Mouse (Mus musculus) hindbrain, embryonic 16.5 days (tissue): ENCODE results near the gene Kdsr. TPM values are rescaled to one million over a fixed set of nuclear protein-coding genes. Genes with fewer than 3 reads are reported as not detected.

ENCODE experiments used
- ATAC-seq: fragments of 200-750 bp; cut with Nextera tagmentation; 2 replicates; pipeline ENCODE4 v1.8.0; 2017; ENCODE audit warnings: moderate TSS enrichment, moderate library complexity
- H3K27ac ChIP-seq: fragments of 300-500 bp; sonication (generic); 2 replicates; pipeline ENCODE4 v1.5.1; 2014; ENCODE audit warnings: low read depth, mild to moderate bottlenecking, control low read depth, low read length, moderate library complexity
- H3K27me3 ChIP-seq: fragments of 300-500 bp; sonication (generic); replicated peaks from 2 replicates; pipeline ENCODE4 v1.6.1; 2014; ENCODE audit warnings: low read length; ENCODE audit not compliant: control insufficient read depth, insufficient read depth
- H3K36me3 ChIP-seq: fragments of 300-500 bp; sonication (generic); 2 replicates; pipeline ENCODE4 v1.6.1; 2014; ENCODE audit warnings: mild to moderate bottlenecking, low read length, moderate library complexity, mixed read lengths; ENCODE audit not compliant: control insufficient read depth, insufficient read depth
- H3K4me1 ChIP-seq: fragments of 300-500 bp; sonication (generic); 2 replicates; pipeline ENCODE4 v1.6.1; 2014; ENCODE audit warnings: low read depth, low read length; ENCODE audit not compliant: control insufficient read depth, insufficient read depth
- H3K4me2 ChIP-seq: fragments of 300-500 bp; sonication (generic); 2 replicates; pipeline ENCODE4 v1.6.1; 2014; ENCODE audit warnings: mild to moderate bottlenecking, low read length, control low read depth, moderate library complexity
- H3K4me3 ChIP-seq: fragments of 300-500 bp; sonication (generic); 2 replicates; pipeline ENCODE4 v1.5.1; 2014; ENCODE audit warnings: mild to moderate bottlenecking, low read length, control low read depth, moderate library complexity
- H3K9ac ChIP-seq: fragments of 300-500 bp; sonication (generic); 2 replicates; pipeline ENCODE4 v1.6.1; 2014; ENCODE audit warnings: low read depth, mild to moderate bottlenecking, control low read depth, low read length, moderate library complexity
- H3K9me3 ChIP-seq: fragments of 300-500 bp; sonication (generic); 2 replicates; pipeline ENCODE4 v1.6.1; 2014; ENCODE audit warnings: mild to moderate bottlenecking, low read length, moderate library complexity; ENCODE audit not compliant: control insufficient read depth
- WGBS: fragments of 180-500 bp; shearing (Covaris S2); extraction: QIAGEN DNeasy Blood & Tissue Kit; methylation state at CpG from one replicate; pipeline ENCODE4 v1.1.7; 2014; 5-methylcytosine and 5-hydroxymethylcytosine counted together
- polyA plus RNA-seq: library from polyadenylated mRNA; unstranded; fragments of >200 nt; fragmentation: Nextera tagmentation; extraction: Ambion mirVana; gene quantifications from 2 replicates; pipeline ENCODE4 v1.2.1, GENCODE M21; 2015

The Kdsr gene
- polyA plus RNA-seq, result 14.9 and 16.3 TPM in 2 replicates

GRCm38 (mm10) chr1:106759572-106760435 lies at the start of gene Kdsr:
Kdsr (minus strand) TSS chr1:106759727.
- peak within 1 kb of the TSS; percentile 65 for H3K4me3 ChIP-seq
- WGBS, result 2% methylated on average over 50 of the region's 51 CpGs
- peak; percentile 100 for ATAC-seq
- peak within 1 kb of the TSS; percentile 89 for H3K27ac ChIP-seq
- H3K36me3 ChIP-seq, result peaks cover 2% of the 10 kb centered on the region; the same call in 1 of the 2 replicates
- H3K27me3 ChIP-seq, result no peaks in the 10 kb centered on the region
- no peaks in the 10 kb centered on the region for H3K9me3 ChIP-seq
- peaks cover 12% of the 10 kb centered on the region for H3K4me1 ChIP-seq
- peak within 1 kb of the TSS; percentile 79 for H3K9ac ChIP-seq
- peak within 1 kb of the TSS; percentile 99 for H3K4me2 ChIP-seq

- H3K9me3 ChIP-seq, result no peaks in the 10 kb centered on the region
- no peak overlapping the region for H3K4me2 ChIP-seq
- peaks cover 10% of the 10 kb centered on the region for H3K4me1 ChIP-seq
- no peak for ATAC-seq
- 87% methylated on average over 3 of the region's 3 CpGs for WGBS
- H3K9ac ChIP-seq, result no peak overlapping the region
- no peaks in the 10 kb centered on the region for H3K27me3 ChIP-seq
- no peak overlapping the region for H3K27ac ChIP-seq
- no peaks in the 10 kb centered on the region for H3K36me3 ChIP-seq
- no peak overlapping the region for H3K4me3 ChIP-seq
Measured at GRCm38 (mm10) chr1:106799931-106800330, 40.4 kb upstream of the Kdsr start.

DNA sequence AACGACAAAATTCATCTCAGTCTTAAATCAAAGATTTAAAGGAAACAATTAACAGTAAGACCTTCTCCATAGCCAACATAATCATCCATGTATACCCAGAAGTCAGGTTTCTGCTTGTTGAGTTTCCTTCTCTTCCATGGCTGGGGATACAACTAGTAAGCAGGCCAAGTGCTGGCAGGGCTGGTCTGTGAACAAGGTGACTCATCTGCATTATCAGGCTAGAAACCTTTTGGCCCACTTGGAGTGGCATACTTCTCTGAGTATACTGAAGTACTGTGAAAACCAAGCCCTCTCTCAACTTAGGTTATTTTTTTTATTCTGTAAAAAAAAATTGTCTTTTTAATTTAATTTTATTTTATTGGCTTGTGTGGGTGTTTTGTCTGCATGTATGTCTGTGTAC lies 39.9 kb upstream of the Kdsr start:
- 61% methylated on average over 1 of the region's 1 CpGs for WGBS
- Histone ChIP-seq H3K27me3 (no peaks in the 10 kb centered on the region), H3K27ac (no peak overlapping the region), H3K36me3 (no peaks in the 10 kb centered on the region), H3K4me1 (peaks cover 14% of the 10 kb centered on the region), H3K9ac (no peak overlapping the region), H3K4me2 (no peak overlapping the region), H3K9me3 (no peaks in the 10 kb centered on the region), H3K4me3 (no peak overlapping the region)
- no peak for ATAC-seq

DNA sequence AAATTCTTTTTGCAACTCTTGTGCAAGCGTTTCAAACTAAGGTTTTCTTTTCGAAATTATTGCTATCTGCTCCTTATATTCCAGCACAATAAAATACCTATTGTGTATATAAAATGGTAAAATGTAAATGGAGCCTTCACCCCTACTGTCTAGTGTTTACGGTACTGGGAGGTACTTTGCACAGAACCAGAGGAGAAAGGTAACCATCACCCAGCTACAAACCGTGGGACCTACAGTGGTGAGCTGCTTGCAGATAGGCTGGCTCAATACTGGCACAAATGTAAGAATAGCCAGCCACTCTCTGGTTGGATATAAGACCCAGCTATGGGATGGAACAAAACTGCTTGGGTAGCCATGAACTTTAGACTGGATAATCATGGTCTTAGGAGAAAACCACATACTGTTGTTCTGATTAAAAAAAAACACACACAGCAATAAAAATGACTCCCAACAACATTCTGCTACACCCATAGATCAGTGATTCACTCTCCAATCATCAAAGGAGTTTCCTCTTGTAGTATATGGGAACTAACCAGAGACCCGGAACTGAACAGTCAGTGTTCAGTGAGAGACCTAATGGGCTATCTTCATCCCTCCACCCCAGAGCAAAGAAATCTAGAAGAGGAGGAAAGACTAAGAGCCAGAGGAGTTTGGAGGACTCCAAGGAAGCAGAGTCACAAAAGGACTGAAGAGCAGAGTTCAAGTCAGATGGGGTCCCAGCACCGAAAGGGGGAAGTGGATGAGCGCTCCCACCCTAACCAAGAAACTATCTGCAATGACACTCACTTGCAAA lies 37.7 kb upstream of the Kdsr start:
- Histone ChIP-seq H3K27ac (no peak overlapping the region), H3K9ac (no peak overlapping the region; the same call in 1 of the 2 replicates), H3K4me3 (peak overlapping the region; percentile 77), H3K36me3 (no peaks in the 10 kb centered on the region), H3K4me1 (peaks cover 15% of the 10 kb centered on the region), H3K9me3 (no peaks in the 10 kb centered on the region), H3K4me2 (peak overlapping the region; percentile 68), H3K27me3 (no peaks in the 10 kb centered on the region)
- ATAC-seq, result peak; percentile 26
- 62% methylated on average over 7 of the region's 7 CpGs for WGBS

- H3K4me2 ChIP-seq, result peak within 1 kb of the TSS; percentile 68
- peak within 1 kb of the TSS; percentile 88 for H3K9ac ChIP-seq
- no peaks in the 10 kb centered on the region for H3K9me3 ChIP-seq
- peak; percentile 100 for ATAC-seq
- H3K36me3 ChIP-seq, result no peaks in the 10 kb centered on the region
- peak within 1 kb of the TSS; percentile 87 for H3K27ac ChIP-seq
- H3K4me1 ChIP-seq, result peaks cover 15% of the 10 kb centered on the region
- peak within 1 kb of the TSS; percentile 77 for H3K4me3 ChIP-seq
- H3K27me3 ChIP-seq, result no peaks in the 10 kb centered on the region
- under 1% methylated on average over 22 of the region's 23 CpGs for WGBS
Measured at GRCm38 (mm10) chr1:106796542-106796924, 37.0 kb upstream of the Kdsr start, which contains the start of gene Vps4b. Vps4b (minus strand) TSS chr1:106796728.

DNA sequence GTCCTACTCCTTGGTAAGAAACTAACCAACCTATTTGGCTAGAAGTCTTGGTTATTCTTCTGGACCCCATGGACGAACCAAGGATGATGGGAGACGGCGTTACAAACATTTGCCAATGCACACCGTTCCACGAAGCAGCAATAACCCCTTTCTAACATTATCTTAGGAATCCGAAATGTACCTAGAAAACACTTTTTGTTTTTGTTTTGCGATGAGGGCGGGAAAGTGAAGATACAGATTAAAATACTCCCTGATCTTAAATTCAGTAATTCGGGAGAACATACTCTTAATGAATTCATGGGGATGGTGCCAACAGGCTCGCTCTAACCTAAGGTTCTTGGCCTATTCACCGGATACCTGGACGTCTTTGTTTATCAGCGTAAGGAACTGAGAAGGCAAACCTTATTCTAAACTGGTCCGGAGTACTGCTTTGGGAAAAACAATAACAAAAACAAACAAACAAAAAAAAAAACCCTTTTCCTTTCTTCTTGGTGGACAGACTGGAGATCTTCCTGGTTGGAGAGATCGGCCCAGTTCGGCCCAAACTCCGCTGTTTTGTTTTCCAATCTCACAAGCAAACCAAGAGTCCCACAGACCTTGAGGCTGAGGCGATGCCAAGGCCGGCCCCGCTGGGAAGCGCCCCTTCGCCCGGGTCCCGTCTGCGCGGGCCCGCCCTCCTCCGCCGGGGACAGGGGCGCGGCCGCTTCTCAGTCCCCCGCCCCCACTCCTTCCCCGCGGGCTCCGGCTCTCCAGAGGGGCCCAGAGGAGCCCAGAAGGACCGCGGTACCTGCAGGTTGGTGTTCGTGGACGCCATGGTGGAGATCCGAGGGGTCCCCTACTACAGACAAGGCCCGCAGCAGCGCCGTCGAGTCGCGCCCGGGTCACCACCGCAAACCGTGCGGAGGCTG lies 36.4 kb upstream of the Kdsr start:
- Histone ChIP-seq H3K36me3 (no peaks in the 10 kb centered on the region), H3K4me3 (peak overlapping the region; percentile 77), H3K4me1 (peaks cover 15% of the 10 kb centered on the region), H3K4me2 (peak overlapping the region; percentile 68), H3K9ac (peak overlapping the region; percentile 88), H3K27ac (peak overlapping the region; percentile 87), H3K9me3 (no peaks in the 10 kb centered on the region), H3K27me3 (no peaks in the 10 kb centered on the region)
- ATAC-seq, result peak; percentile 92
- whole genome bisulfite sequencing, result 3% methylated on average over 50 of the region's 51 CpGs

GRCm38 (mm10) chr1:106774896-106775295 lies 15.4 kb upstream of the Kdsr start:
- H3K27ac ChIP-seq, result no peak overlapping the region
- H3K9ac ChIP-seq, result no peak overlapping the region
- peaks cover 26% of the 10 kb centered on the region for H3K36me3 ChIP-seq
- no peaks in the 10 kb centered on the region for H3K27me3 ChIP-seq
- no peak overlapping the region for H3K4me2 ChIP-seq
- no peaks in the 10 kb centered on the region for H3K9me3 ChIP-seq
- no peak for ATAC-seq
- no peaks in the 10 kb centered on the region for H3K4me1 ChIP-seq
- H3K4me3 ChIP-seq, result no peak overlapping the region
- WGBS, result 96% methylated on average over 4 of the region's 4 CpGs

- ATAC-seq, result no peak
Measured at GRCm38 (mm10) chr1:106774092-106774491, 14.6 kb upstream of the Kdsr start.

More at GRCm38 (mm10) chr1:106774092-106774491, 14.6 kb upstream of the Kdsr start:
- Histone ChIP-seq H3K27ac (no peak overlapping the region), H3K4me3 (no peak overlapping the region), H3K27me3 (no peaks in the 10 kb centered on the region), H3K4me2 (no peak overlapping the region), H3K36me3 (peaks cover 25% of the 10 kb centered on the region), H3K9ac (no peak overlapping the region), H3K4me1 (no peaks in the 10 kb centered on the region), H3K9me3 (no peaks in the 10 kb centered on the region)
- 93% methylated on average over 9 of the region's 9 CpGs for WGBS
